Mouse (Mus musculus): ENCODE results near the gene Gm49510. TPM values are rescaled to one million over a fixed set of nuclear protein-coding genes. Genes with fewer than 3 reads are reported as not detected.
A peak's percentile ranks its signal among the peaks of the same experiment; 100 is the strongest.

The Gm49510 gene
- polyA plus RNA-seq, 1 experiment = 0.12 TPM

- H3K27ac ChIP-seq (ENCODE audit: insufficient read depth, low read length) = no peak overlapping the region
- no peak overlapping the region for H3K4me3 ChIP-seq (ENCODE audit: extremely low read depth, insufficient read depth, insufficient read length)
- no peaks in the 10 kb centered on the region for H3K4me1 ChIP-seq (ENCODE audit: control insufficient read depth, insufficient read depth, insufficient read length)
- 12% methylated on average over 6 of the region's 6 CpGs for WGBS
- TF ChIP-seq CTCF (IDR thresholded peaks at IDR 0.05; ENCODE audit: extremely low read depth, insufficient read depth, insufficient read length, insufficient replicate concordance) (peak; percentile 36; the same call in 1 of the 2 replicates), POLR2A (IDR thresholded peaks at IDR 0.05; ENCODE audit: low read depth, low read length) (no peak)
- no peaks in the 10 kb centered on the region for H3K27me3 ChIP-seq (ENCODE audit: control insufficient read depth, insufficient read depth, low read length)
- DNase-seq (ENCODE audit: low read depth in 1 of 2, low spot score in 2 of 2) = peak; percentile 36 to 41
- H3K36me3 ChIP-seq (ENCODE audit: control insufficient read depth, insufficient read depth, low read length) = no peaks in the 10 kb centered on the region
Measured at GRCm38 (mm10) chr15:78869775-78870174, 29.7 kb upstream of the Gm49510 start.

- WGBS = 56% methylated on average over 5 of the region's 5 CpGs
- no peak for DNase-seq (ENCODE audit: low read depth in 1 of 2, low spot score in 2 of 2)
- H3K27ac ChIP-seq (ENCODE audit: insufficient read depth, low read length) = no peak overlapping the region
- no peaks in the 10 kb centered on the region for H3K4me1 ChIP-seq (ENCODE audit: control insufficient read depth, insufficient read depth, insufficient read length)
- H3K27me3 ChIP-seq (ENCODE audit: control insufficient read depth, insufficient read depth, low read length) = no peaks in the 10 kb centered on the region
- TF ChIP-seq CTCF (IDR thresholded peaks at IDR 0.05; ENCODE audit: extremely low read depth, insufficient read depth, insufficient read length, insufficient replicate concordance) (no peak), POLR2A (IDR thresholded peaks at IDR 0.05; ENCODE audit: low read depth, low read length) (no peak)
- no peak overlapping the region for H3K4me3 ChIP-seq (ENCODE audit: extremely low read depth, insufficient read depth, insufficient read length)
- H3K36me3 ChIP-seq (ENCODE audit: control insufficient read depth, insufficient read depth, low read length) = no peaks in the 10 kb centered on the region
Measured at GRCm38 (mm10) chr15:78872021-78872608, 27.4 kb upstream of the Gm49510 start.

- no peak for DNase-seq (ENCODE audit: low read depth in 1 of 2, low spot score in 2 of 2)
- no peak overlapping the region for H3K27ac ChIP-seq (ENCODE audit: insufficient read depth, low read length)
- TF ChIP-seq POLR2A (IDR thresholded peaks at IDR 0.05; ENCODE audit: low read depth, low read length) = no peak
- no peak for TF ChIP-seq CTCF (IDR thresholded peaks at IDR 0.05; ENCODE audit: extremely low read depth, insufficient read depth, insufficient read length, insufficient replicate concordance)
- H3K36me3 ChIP-seq (ENCODE audit: control insufficient read depth, insufficient read depth, low read length) = no peaks in the 10 kb centered on the region
- H3K4me1 ChIP-seq (ENCODE audit: control insufficient read depth, insufficient read depth, insufficient read length) = peaks cover 6% of the 10 kb centered on the region; the same call in 1 of the 2 replicates
- no peaks in the 10 kb centered on the region for H3K27me3 ChIP-seq (ENCODE audit: control insufficient read depth, insufficient read depth, low read length)
- H3K4me3 ChIP-seq (ENCODE audit: extremely low read depth, insufficient read depth, insufficient read length) = no peak overlapping the region
- WGBS = 79% methylated on average over 13 of the region's 13 CpGs
Measured at GRCm38 (mm10) chr15:78873803-78874435, 25.5 kb upstream of the Gm49510 start.

GRCm38 (mm10) chr15:78874989-78875388 is 24.5 kb upstream of the Gm49510 start:
- Histone ChIP-seq H3K4me1 (ENCODE audit: control insufficient read depth, insufficient read depth, insufficient read length) (peaks cover 12% of the 10 kb centered on the region; the same call in 1 of the 2 replicates), H3K4me3 (ENCODE audit: extremely low read depth, insufficient read depth, insufficient read length) (no peak overlapping the region), H3K27ac (ENCODE audit: insufficient read depth, low read length) (no peak overlapping the region), H3K27me3 (ENCODE audit: control insufficient read depth, insufficient read depth, low read length) (no peaks in the 10 kb centered on the region), H3K36me3 (ENCODE audit: control insufficient read depth, insufficient read depth, low read length) (no peaks in the 10 kb centered on the region)
- WGBS = 91% methylated on average over 8 of the region's 8 CpGs
- TF ChIP-seq CTCF (IDR thresholded peaks at IDR 0.05; ENCODE audit: extremely low read depth, insufficient read depth, insufficient read length, insufficient replicate concordance) = no peak
- DNase-seq (ENCODE audit: low read depth in 1 of 2, low spot score in 2 of 2) = no peak

- Histone ChIP-seq H3K4me3 (ENCODE audit: extremely low read depth, insufficient read depth, insufficient read length) (no peak overlapping the region), H3K27me3 (ENCODE audit: control insufficient read depth, insufficient read depth, low read length) (no peaks in the 10 kb centered on the region), H3K36me3 (ENCODE audit: control insufficient read depth, insufficient read depth, low read length) (no peaks in the 10 kb centered on the region), H3K4me1 (ENCODE audit: control insufficient read depth, insufficient read depth, insufficient read length) (peaks cover 12% of the 10 kb centered on the region; the same call in 1 of the 2 replicates), H3K27ac (ENCODE audit: insufficient read depth, low read length) (no peak overlapping the region)
- no peak for DNase-seq (ENCODE audit: low read depth in 1 of 2, low spot score in 2 of 2)
- TF ChIP-seq CTCF (IDR thresholded peaks at IDR 0.05; ENCODE audit: extremely low read depth, insufficient read depth, insufficient read length, insufficient replicate concordance) = no peak
- TF ChIP-seq POLR2A (IDR thresholded peaks at IDR 0.05; ENCODE audit: low read depth, low read length) = no peak
- 88% methylated on average over 5 of the region's 5 CpGs for WGBS
Measured at GRCm38 (mm10) chr15:78875537-78875936, 23.9 kb upstream of the Gm49510 start.

GRCm38 (mm10) chr15:78876258-78876696 is 23.2 kb upstream of the Gm49510 start:
- Histone ChIP-seq H3K4me3 (ENCODE audit: extremely low read depth, insufficient read depth, insufficient read length) (peak overlapping the region; percentile 78), H3K36me3 (ENCODE audit: control insufficient read depth, insufficient read depth, low read length) (peaks cover 3% of the 10 kb centered on the region; the same call in 1 of the 2 replicates), H3K27ac (ENCODE audit: insufficient read depth, low read length) (peak overlapping the region; percentile 99), H3K27me3 (ENCODE audit: control insufficient read depth, insufficient read depth, low read length) (no peaks in the 10 kb centered on the region), H3K4me1 (ENCODE audit: control insufficient read depth, insufficient read depth, insufficient read length) (peaks cover 12% of the 10 kb centered on the region; the same call in 1 of the 2 replicates)
- 3% methylated on average over 17 of the region's 17 CpGs for WGBS
- DNase-seq (ENCODE audit: low read depth in 1 of 2, low spot score in 2 of 2) = peak in 1 of 2 experiments; percentile 54
- TF ChIP-seq POLR2A (IDR thresholded peaks at IDR 0.05; ENCODE audit: low read depth, low read length) (no peak), CTCF (IDR thresholded peaks at IDR 0.05; ENCODE audit: extremely low read depth, insufficient read depth, insufficient read length, insufficient replicate concordance) (peak; percentile 56; the same call in 1 of the 2 replicates)

Measured in spleen, adult 2 months (tissue).